Mouse (Mus musculus) left cerebral cortex, adult 2 months (tissue): ENCODE data around the gene Ipo9. TPM values are rescaled to one million over a fixed set of nuclear protein-coding genes. Genes with fewer than 3 reads are reported as not detected.

ENCODE experiments used
- DNase-seq, 2 experiments: peaks; one replicate each; pipeline ENCODE4 v3.0.0; 2021 to 2022; ENCODE audit warnings: low spot score in 2 of 2, mixed read lengths in 1 of 2; ENCODE audit errors: extremely low spot score in 1 of 2
- H3K27ac ChIP-seq: fragments of 200-600 bp; 2 replicates; pipeline ENCODE4 v1.8.1; 2022
- H3K4me3 ChIP-seq: fragments of 200-600 bp; 2 replicates; pipeline ENCODE4 v1.8.1; 2022
- CTCF ChIP-seq: fragments of 200-600 bp; IDR thresholded peaks from 2 replicates; pipeline ENCODE4 v1.8.1; 2022; ENCODE audit warnings: antibody characterized with exemption, mild to moderate bottlenecking, moderate library complexity
- intact Hi-C: fragments of 180-260 bp; cut with DNase I; formaldehyde crosslinking; loops from one replicate; pipeline ENCODE4 v1.15.1; 2025
- total RNA-seq, 2 experiments: library from RNA; stranded (reverse); gene quantifications; 2 replicates each; pipeline ENCODE4 v1.2.3; 2021

Ipo9 gene
- total RNA-seq, 2 experiments from 2014 or later = 183 to 186 TPM

DNA sequence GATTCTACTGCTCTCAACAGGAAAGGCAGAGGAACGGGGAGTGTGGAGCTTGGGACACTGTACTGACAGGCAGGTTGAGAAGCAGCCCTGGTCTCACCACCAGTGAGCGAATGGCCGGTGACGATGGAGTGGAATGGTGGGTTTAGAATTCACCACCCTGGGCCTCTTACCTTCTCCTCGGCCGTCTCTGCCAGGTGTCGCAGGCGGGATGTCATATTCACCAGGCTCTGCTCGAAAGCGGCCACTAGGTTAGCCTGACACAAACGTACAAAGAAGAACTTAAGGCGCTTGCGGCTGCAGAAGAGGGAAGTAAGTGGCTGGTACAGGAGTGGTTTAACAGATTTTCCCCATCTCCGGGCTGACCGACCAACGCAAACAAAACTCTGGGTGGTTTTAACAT lies 30.2 kb upstream of the Ipo9 start:
- H3K27ac ChIP-seq = no peak overlapping the region
- TF ChIP-seq CTCF = no peak
- no peak for DNase-seq
- no peak overlapping the region for H3K4me3 ChIP-seq
- intact Hi-C loops = loop anchor here (2.0 kb wide), 1 partner anchor 210 kb away; no protein-coding TSS in a partner anchor

GRCm38 (mm10) chr1:135457860-135458259 lies 27.6 kb upstream of the Ipo9 start:
- no peak for DNase-seq
- no peak for TF ChIP-seq CTCF

DNA sequence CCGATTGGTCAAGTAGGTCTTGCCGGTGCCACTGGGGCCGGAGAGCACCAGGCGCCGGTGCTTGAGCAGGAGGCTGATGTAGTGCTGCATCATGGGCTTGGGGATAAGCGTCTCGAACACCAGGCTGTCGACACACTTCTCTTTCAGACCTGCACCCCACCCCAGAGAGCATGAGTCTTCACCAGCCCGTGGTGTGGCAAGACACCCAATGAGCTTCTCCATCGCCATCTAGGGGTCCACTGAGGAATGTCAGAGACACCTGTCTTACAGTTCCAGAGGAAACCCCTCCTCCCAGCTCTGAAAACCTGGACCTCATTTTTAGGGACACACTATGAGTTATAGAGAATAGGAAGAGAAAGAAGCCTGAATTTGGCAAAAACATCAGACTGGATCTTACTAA lies 22.0 kb upstream of the Ipo9 start:
- Histone ChIP-seq H3K4me3 (no peak overlapping the region), H3K27ac (no peak overlapping the region)
- peak; percentile 42 to 47 for DNase-seq
- intact Hi-C loops = no loop called here
- TF ChIP-seq CTCF = peak; percentile 58

More at GRCm38 (mm10) chr1:135457860-135458259, 27.6 kb upstream of the Ipo9 start:
- no peak overlapping the region for H3K27ac ChIP-seq
- intact Hi-C loops = no loop called here
- no peak overlapping the region for H3K4me3 ChIP-seq

DNA sequence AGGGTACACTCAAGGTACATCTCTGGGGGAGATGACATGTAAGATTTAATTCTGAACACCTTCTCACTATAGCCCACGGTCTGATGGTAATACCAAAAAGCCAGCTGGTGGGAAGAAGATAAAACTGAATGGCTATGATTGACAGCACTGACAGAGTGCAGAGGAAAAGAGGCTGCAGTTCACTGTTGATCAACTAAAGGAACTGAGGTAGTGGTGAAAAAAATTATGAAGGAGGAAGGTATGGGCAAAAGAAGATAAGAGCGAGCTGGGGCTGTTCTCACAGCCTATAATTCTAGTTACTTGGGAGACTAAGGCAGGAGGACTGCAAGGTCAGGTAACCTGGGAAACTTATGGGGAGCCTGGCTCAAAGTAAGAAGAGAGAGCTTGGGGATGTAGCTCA lies 21.1 kb upstream of the Ipo9 start:
- no peak overlapping the region for H3K27ac ChIP-seq
- no peak for TF ChIP-seq CTCF
- H3K4me3 ChIP-seq = no peak overlapping the region
- intact Hi-C loops = no loop called here
- no peak for DNase-seq

GRCm38 (mm10) chr1:135449876-135450275 lies 19.6 kb upstream of the Ipo9 start:
- H3K27ac ChIP-seq = no peak overlapping the region
- DNase-seq = no peak
- TF ChIP-seq CTCF = no peak
- no peak overlapping the region for H3K4me3 ChIP-seq
- intact Hi-C loops = no loop called here

- intact Hi-C loops = no loop called here
- Histone ChIP-seq H3K27ac (no peak overlapping the region), H3K4me3 (no peak overlapping the region)
- TF ChIP-seq CTCF = no peak
- DNase-seq = no peak
Measured at GRCm38 (mm10) chr1:135448940-135449339, 18.6 kb upstream of the Ipo9 start.

- TF ChIP-seq CTCF = no peak
- intact Hi-C loops = no loop called here
- H3K27ac ChIP-seq = no peak overlapping the region
- DNase-seq = no peak
- no peak overlapping the region for H3K4me3 ChIP-seq
Measured at GRCm38 (mm10) chr1:135443506-135443905, 13.2 kb upstream of the Ipo9 start.

DNA sequence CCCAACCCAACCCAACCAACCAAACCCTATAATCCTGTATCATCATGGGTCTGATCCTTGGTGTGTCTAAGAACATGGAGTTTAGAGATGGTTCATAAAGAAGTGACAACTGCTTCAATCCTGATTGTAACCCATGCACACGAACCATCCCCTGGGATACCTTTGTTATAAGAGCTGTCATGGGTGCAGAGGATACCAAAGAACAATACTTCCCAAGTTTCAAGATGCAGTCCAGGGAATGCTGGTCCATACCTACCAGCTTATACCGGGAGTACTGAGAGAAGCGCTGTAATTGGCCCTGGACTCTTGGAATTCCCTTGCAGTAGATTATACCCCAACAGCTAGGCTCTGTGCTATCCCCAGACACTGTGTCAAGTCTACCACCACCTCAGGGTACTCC lies 11.6 kb upstream of the Ipo9 start:
- TF ChIP-seq CTCF = no peak
- no peak overlapping the region for H3K4me3 ChIP-seq
- no peak for DNase-seq
- H3K27ac ChIP-seq = no peak overlapping the region
- intact Hi-C loops = no loop called here

GRCm38 (mm10) chr1:135440986-135441385 lies 10.7 kb upstream of the Ipo9 start:
- H3K4me3 ChIP-seq = no peak overlapping the region
- no peak for TF ChIP-seq CTCF
- DNase-seq = no peak
- H3K27ac ChIP-seq = no peak overlapping the region
- intact Hi-C loops = no loop called here

- H3K27ac ChIP-seq = peak overlapping the region; percentile 62; the same call in 1 of the 2 replicates
- no peak overlapping the region for H3K4me3 ChIP-seq
- intact Hi-C loops = no loop called here
- no peak for DNase-seq
- TF ChIP-seq CTCF = no peak
Measured at GRCm38 (mm10) chr1:135438801-135439200, 8.5 kb upstream of the Ipo9 start.

GRCm38 (mm10) chr1:135435823-135436222 lies 5.5 kb upstream of the Ipo9 start:
- intact Hi-C loops = no loop called here
- Histone ChIP-seq H3K4me3 (no peak overlapping the region), H3K27ac (no peak overlapping the region)
- no peak for TF ChIP-seq CTCF
- DNase-seq = no peak

- intact Hi-C loops = no loop called here
- TF ChIP-seq CTCF = no peak
- DNase-seq = no peak
- Histone ChIP-seq H3K4me3 (peak overlapping the region; percentile 65), H3K27ac (peak overlapping the region; percentile 86)
Measured at GRCm38 (mm10) chr1:135430669-135431017, 344 bp upstream of the Ipo9 start.

DNA sequence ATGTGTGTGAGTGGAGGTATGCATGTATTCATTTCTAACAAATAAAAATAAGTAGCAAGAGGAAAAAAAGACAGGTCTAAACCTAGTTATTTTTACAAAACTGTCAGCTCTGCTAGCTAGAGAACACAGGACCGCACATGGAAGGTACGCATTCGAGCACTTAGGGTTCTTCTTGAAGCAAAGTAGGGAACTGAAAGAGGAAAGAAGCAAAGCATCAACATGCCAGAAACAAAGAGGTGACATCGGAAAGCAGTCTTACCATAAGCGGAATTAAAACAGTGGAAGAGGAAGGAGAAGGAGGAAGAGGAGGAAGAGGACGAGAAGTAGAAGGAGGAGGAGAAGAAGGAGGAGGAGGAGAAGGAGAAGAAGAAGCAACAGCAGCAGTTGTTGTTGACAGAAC lies 2.9 kb downstream of the Ipo9 start:
- TF ChIP-seq CTCF = no peak
- Histone ChIP-seq H3K27ac (no peak overlapping the region), H3K4me3 (no peak overlapping the region)
- DNase-seq = no peak
- intact Hi-C loops = no loop called here

DNA sequence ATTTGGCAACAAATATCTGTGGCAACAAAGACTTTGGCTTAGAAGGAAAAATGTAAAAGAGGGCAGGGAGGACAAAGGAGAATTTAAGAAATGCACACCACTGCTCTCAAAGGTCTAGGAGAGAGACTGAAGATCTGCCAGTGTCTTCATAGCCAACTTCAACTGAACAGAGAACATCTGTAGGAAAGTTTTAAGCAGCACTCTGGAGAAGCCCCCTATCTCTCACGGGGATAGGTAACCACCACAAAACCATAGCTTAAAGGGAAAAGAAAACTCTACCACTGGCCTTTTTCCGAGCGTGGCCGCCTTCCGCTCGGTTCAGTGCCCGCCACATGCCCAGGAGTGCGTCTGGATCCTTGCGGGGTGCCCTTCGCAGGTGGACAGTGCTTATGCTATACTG lies 3.7 kb downstream of the Ipo9 start:
- DNase-seq = no peak
- intact Hi-C loops = no loop called here
- no peak for TF ChIP-seq CTCF
- H3K4me3 ChIP-seq = no peak overlapping the region
- no peak overlapping the region for H3K27ac ChIP-seq
